Mouse (Mus musculus): ENCODE results near the gene Mex3a. TPM values are rescaled to one million over a fixed set of nuclear protein-coding genes. Genes with fewer than 3 reads are reported as not detected.

Mex3a gene
- total RNA-seq, 2 experiments from 2014 or later = 4.3 to 4.6 TPM

DNA sequence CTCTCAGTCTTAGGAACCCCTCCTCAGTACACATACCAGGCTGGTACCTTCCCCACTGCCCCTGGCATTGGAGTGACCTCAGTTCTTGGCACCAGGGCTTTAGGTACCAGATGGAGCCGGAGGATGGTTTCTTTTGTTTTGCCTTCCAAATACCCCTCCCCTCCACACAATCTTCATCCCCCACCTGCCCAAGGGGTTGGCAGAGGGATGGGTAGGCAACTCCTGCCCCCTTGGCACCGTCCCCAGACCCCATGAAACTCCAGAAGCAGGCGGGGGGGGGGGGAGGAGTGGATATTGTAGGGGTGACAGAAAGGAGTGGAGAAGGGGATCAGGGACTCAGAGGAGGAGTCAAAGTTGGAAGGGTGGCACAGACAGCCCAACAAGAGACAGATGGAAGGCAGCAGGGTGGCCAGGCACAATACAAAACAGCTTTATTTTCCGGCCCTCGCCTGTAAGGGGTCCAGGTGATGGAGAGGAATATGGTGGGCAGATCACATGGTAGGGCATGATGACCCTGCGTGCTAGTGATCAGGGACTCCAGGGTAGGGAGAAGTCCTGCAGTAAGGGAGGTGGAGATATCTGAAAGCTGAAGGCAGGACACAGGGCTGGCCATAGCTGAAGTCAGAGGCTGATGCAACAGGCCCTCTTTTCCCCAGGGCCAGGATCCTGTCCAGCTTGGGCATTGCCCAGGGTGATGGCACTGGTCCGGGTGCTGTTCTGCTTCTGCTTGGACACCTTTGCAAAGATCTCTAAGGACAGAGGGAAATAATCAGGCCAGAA lies 9.6 kb downstream of the Mex3a start:
- no peak for DNase-seq (ENCODE audit: extremely low spot score in 1 of 2, low spot score in 1 of 2)

DNA sequence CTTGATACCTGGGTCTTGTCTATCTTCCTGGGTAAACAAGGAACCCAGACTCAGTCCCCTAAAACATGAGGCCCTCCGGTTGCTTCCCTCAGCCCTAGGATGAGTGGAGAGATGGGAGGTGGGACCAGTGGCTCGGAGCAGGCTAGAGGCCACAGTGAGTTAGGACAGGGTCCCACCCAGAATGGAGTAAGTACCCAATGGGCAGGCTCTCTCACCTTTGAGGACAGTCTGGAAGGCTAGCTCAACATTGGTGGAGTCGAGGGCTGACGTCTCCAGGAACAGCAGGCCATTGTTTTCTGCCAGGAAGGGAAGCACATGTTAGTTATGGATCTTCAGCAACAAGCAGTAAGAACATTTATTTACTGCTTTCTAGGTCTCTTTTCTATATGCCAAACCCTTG lies 10.3 kb downstream of the Mex3a start:
- DNase-seq (ENCODE audit: extremely low spot score in 1 of 2, low spot score in 1 of 2) = no peak

DNA sequence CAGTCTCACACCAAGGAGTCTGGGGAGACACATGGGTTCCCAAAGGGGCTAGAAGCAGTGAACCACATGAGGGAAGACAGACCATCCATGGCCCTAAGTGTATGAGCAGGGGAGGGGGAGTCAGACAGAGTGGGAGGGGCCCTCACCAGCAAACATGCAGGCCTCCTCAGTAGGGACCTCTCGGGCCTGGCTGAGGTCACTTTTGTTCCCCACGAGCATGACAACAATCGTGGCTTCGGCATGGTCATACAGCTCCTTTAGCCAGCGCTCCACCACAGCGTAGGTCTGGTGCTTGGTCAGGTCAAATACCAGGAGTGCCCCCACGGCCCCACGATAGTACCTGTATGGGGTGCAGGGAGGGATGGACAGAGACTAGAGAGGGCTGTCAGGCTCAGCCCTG lies 11.0 kb downstream of the Mex3a start:
- no peak for DNase-seq (ENCODE audit: extremely low spot score in 1 of 2, low spot score in 1 of 2)

GRCm38 (mm10) chr3:88543651-88544410 lies 11.6 kb downstream of the Mex3a start:
- DNase-seq (ENCODE audit: extremely low spot score in 1 of 2, low spot score in 1 of 2) = no peak

DNA sequence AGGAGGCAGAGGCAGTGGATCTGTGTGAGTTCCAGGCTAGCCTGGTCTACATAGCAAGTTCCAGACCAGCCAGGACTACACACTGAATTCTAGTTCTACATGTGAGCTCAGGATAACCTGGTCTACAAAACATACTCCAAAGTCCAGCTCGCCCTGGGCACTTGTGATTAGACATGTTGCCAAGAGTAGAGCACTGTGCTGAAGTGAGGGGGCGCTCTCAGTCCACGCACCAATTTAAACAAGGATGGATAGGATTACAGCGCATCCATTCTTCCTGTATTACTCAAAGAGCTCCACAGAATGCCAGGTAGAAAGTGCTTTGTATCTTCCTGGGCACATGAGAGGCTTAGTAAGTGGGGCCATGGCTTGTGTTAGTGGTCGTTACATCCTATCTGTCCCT lies 12.3 kb downstream of the Mex3a start:
- no peak for DNase-seq (ENCODE audit: extremely low spot score in 1 of 2, low spot score in 1 of 2)

GRCm38 (mm10) chr3:88544955-88545591 lies 12.9 kb downstream of the Mex3a start:
- no peak for DNase-seq (ENCODE audit: extremely low spot score in 1 of 2, low spot score in 1 of 2)

- no peak for DNase-seq (ENCODE audit: extremely low spot score in 1 of 2, low spot score in 1 of 2)
Measured at GRCm38 (mm10) chr3:88546674-88547418, 14.7 kb downstream of the Mex3a start.

DNA sequence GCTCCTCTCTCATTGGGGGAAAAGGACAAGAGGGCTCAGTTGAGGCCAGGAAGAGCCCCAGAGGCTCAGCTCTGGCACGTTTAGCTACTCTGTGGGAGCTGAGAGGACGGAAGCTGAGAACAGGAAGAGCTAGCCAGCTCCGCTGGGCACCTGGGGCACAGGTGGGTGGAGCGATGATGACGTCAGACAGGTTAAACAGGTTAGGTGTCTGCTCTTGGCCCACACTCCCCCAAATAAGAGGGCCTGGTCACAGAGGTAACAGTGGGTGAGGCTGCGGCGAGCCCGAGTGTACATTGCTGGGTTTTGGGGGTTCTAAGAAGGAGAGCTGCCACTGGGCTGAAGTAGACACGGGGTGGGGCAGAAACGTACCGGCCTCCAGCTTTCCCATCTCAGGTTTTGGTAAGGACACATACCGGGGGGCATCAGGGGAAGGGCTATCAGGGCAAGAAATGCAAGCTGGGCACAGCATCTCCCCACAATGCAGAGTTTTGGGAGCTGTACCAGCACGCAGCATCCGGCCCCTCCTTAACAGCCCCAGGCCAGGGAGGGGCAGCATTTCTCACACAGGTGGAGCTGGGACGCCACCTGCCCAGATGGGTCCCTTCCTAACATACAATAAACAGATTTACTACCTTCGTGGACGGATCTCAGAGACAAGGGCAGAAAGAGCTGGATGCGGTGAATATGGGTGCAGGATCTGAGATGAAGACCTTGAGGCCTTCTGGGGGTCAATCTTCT lies 16.2 kb downstream of the Mex3a start, which contains the start of gene Rab25:
Gene Rab25, minus strand, starts transcription at position 121 of the 738 bp plus-strand sequence.
- DNase-seq (ENCODE audit: extremely low spot score in 1 of 2, low spot score in 1 of 2) = no peak

DNA sequence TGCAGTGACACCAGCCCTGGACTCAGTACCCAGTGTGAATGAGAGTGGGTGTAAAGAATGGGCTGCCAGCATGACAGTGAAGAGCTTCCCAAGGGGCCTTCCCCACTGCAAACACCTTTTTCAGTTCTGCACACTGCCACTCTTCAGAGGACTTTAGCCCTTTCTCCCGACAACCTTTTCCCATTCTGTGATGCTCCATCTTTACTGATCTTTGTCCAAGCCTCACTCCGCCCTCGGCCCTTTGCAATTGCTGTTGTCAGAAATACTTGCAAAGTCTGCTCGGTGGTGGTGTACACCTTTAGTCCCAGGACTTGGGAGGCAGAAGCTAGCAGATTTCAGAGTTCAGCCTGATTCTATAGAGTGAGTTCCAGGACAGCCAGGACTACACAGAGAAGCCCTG lies 19.4 kb downstream of the Mex3a start:
- no peak for DNase-seq (ENCODE audit: extremely low spot score in 1 of 2, low spot score in 1 of 2)

GRCm38 (mm10) chr3:88552082-88552645 lies 20.0 kb downstream of the Mex3a start:
- DNase-seq (ENCODE audit: extremely low spot score in 1 of 2, low spot score in 1 of 2) = no peak

- DNase-seq (ENCODE audit: extremely low spot score in 1 of 2, low spot score in 1 of 2) = peak; percentile 93
Measured at GRCm38 (mm10) chr3:88552676-88553524, 20.7 kb downstream of the Mex3a start, which contains the start of gene Lamtor2. TSS of gene Lamtor2 (minus strand) at chr3:88553074.

DNA sequence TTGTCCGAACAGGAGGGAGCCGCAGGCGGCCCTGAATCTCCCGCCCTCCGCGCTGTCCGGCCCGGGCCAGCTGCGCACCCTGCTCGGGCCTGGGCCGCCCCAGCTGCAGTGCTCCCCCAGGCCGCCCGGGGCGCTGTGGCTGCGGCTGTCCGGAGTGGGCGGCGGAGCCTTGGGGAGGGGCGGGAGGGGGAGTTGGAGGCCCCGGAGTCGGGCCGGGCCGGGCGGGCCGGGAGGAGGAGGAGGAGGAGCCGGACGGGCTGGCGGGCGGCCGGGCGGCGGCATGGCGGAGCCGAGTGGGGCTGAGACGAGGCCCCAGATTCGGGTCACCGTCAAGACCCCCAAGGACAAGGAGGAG lies 21.3 kb downstream of the Mex3a start, which contains the start of gene Ubqln4:
Gene Ubqln4, plus strand, starts transcription at position 234 of the 355 bp plus-strand sequence.
- peak; percentile 87 to 95 for DNase-seq (ENCODE audit: extremely low spot score in 1 of 2, low spot score in 1 of 2)

- DNase-seq (ENCODE audit: extremely low spot score in 1 of 2, low spot score in 1 of 2) = peak in 1 of 2 experiments; percentile 51
Measured at GRCm38 (mm10) chr3:88553880-88554586, 21.8 kb downstream of the Mex3a start.

- no peak for DNase-seq (ENCODE audit: extremely low spot score in 1 of 2, low spot score in 1 of 2)
Measured at GRCm38 (mm10) chr3:88555069-88555605, 22.9 kb downstream of the Mex3a start.

- no peak for DNase-seq (ENCODE audit: extremely low spot score in 1 of 2, low spot score in 1 of 2)
Measured at GRCm38 (mm10) chr3:88555731-88556130, 23.5 kb downstream of the Mex3a start.

GRCm38 (mm10) chr3:88556616-88557015 lies 24.4 kb downstream of the Mex3a start:
- no peak for DNase-seq (ENCODE audit: extremely low spot score in 1 of 2, low spot score in 1 of 2)

DNA sequence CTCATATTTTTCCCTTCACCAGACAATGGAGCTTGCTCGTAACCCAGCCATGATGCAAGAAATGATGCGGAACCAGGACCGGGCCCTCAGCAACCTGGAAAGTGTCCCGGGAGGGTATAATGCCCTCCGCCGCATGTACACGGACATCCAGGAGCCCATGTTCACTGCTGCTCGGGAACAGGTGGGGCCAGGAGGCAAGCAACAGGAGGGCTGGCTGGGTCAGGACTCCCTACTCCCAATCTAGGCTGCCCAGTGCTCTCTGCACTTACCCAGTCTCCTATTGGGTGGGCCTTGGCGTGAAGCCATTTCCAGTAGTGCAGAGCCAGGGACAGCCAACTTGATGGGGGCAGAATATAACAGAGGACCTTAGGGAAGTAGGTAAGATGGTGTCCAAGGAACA lies 27.4 kb downstream of the Mex3a start:
- no peak for DNase-seq (ENCODE audit: extremely low spot score in 1 of 2, low spot score in 1 of 2)

- DNase-seq (ENCODE audit: extremely low spot score in 1 of 2, low spot score in 1 of 2) = no peak
Measured at GRCm38 (mm10) chr3:88561989-88562388, 29.8 kb downstream of the Mex3a start.

Measured in layer of hippocampus, postnatal 25 days (tissue).